Mouse (Mus musculus): ENCODE measurements around the gene Lrrfip1.

Lrrfip1 gene

GRCm38 (mm10) chr1:91059792-91060604, 61.5 kb downstream of the Lrrfip1 start:
- DNase-seq, result no peak

- no peak for DNase-seq
Measured at GRCm38 (mm10) chr1:91061105-91061504, 62.6 kb downstream of the Lrrfip1 start.

- no peak for DNase-seq
Measured at GRCm38 (mm10) chr1:91062363-91062762, 63.8 kb downstream of the Lrrfip1 start.

- DNase-seq, result no peak
Measured at GRCm38 (mm10) chr1:91064053-91064452, 65.5 kb downstream of the Lrrfip1 start.

- DNase-seq, result no peak
Measured at GRCm38 (mm10) chr1:91064903-91065525, 66.5 kb downstream of the Lrrfip1 start.

GRCm38 (mm10) chr1:91066061-91066460, 67.5 kb downstream of the Lrrfip1 start:
- DNase-seq, result no peak

GRCm38 (mm10) chr1:91066599-91066998, 68.1 kb downstream of the Lrrfip1 start:
- DNase-seq, result no peak

- DNase-seq, result no peak
Measured at GRCm38 (mm10) chr1:91067716-91068115, 69.2 kb downstream of the Lrrfip1 start.

GRCm38 (mm10) chr1:91069575-91069974, 71.0 kb downstream of the Lrrfip1 start:
- DNase-seq, result no peak

GRCm38 (mm10) chr1:91070547-91070946, 72.0 kb downstream of the Lrrfip1 start:
- DNase-seq, result no peak

- DNase-seq, result no peak
Measured at GRCm38 (mm10) chr1:91071671-91072290, 73.2 kb downstream of the Lrrfip1 start.

- DNase-seq, result no peak
Measured at GRCm38 (mm10) chr1:91076946-91077345, 78.4 kb downstream of the Lrrfip1 start.

- DNase-seq, result no peak
Measured at GRCm38 (mm10) chr1:91077456-91077855, 78.9 kb downstream of the Lrrfip1 start.

- DNase-seq, result no peak
Measured at GRCm38 (mm10) chr1:91077980-91078379, 79.4 kb downstream of the Lrrfip1 start.

- no peak for DNase-seq
Measured at GRCm38 (mm10) chr1:91079740-91080422, 81.3 kb downstream of the Lrrfip1 start.

- no peak for DNase-seq
Measured at GRCm38 (mm10) chr1:91080423-91080749, 81.8 kb downstream of the Lrrfip1 start.

GRCm38 (mm10) chr1:91084374-91084773, 85.8 kb downstream of the Lrrfip1 start:
- no peak for DNase-seq

GRCm38 (mm10) chr1:91085009-91085408, 86.5 kb downstream of the Lrrfip1 start:
- DNase-seq, result no peak

GRCm38 (mm10) chr1:91085686-91086085, 87.1 kb downstream of the Lrrfip1 start:
- no peak for DNase-seq

GRCm38 (mm10) chr1:91086325-91086724, 87.8 kb downstream of the Lrrfip1 start:
- no peak for DNase-seq

GRCm38 (mm10) chr1:91086748-91087147, 88.2 kb downstream of the Lrrfip1 start:
- no peak for DNase-seq

GRCm38 (mm10) chr1:91088027-91088426, 89.5 kb downstream of the Lrrfip1 start:
- no peak for DNase-seq

- DNase-seq, result no peak
Measured at GRCm38 (mm10) chr1:91088941-91089340, 90.4 kb downstream of the Lrrfip1 start.

GRCm38 (mm10) chr1:91090456-91090855, 91.9 kb downstream of the Lrrfip1 start:
- DNase-seq, result no peak

Measured in cerebellum, adult 8-10 months (tissue).